In genomic region chr15:8595226-8595625, GRCm38 (mm10) we compare ENCODE assay signal across 18 mouse cellular contexts.
DNase-seq lines count a peak whose midpoint lies in the region; TF ChIP-seq lines count a peak whose summit lies in the region.
"Had no signal": no experiment of that assay in that cellular context is flagged by ENCODE, and none has a peak within 500 bp of the region (broad histone marks: within the 10 kb centered on the region; RNA-seq: fewer than 3 reads in every experiment).

No protein-coding gene starts in this region.

- H3K36me3 ChIP-seq in testis, adult 2 months (ENCODE audit: control insufficient read depth, insufficient read depth, low read length), result no peaks in the 10 kb centered on the region
- no peaks in the 10 kb centered on the region for H3K36me3 ChIP-seq in hindbrain, embryonic 10.5 days
- H3K36me3 ChIP-seq: forebrain, embryonic 12.5 days; heart, embryonic 13.5 days; limb, embryonic 12.5 days had no signal

- H3K9me3 ChIP-seq in hindbrain, embryonic 10.5 days, result no peaks in the 10 kb centered on the region
- H3K9me3 ChIP-seq: forebrain, embryonic 12.5 days; heart, embryonic 13.5 days; limb, embryonic 12.5 days had no signal

- TF ChIP-seq POLR2A in testis, adult 2 months (IDR thresholded peaks at IDR 0.05; ENCODE audit: control insufficient read depth, low read depth, low read length), result no peak

- peak; percentile 15 for TF ChIP-seq CTCF in left cerebral cortex, adult 2 months (IDR thresholded peaks at IDR 0.05)
- TF ChIP-seq CTCF in testis, adult 2 months (IDR thresholded peaks at IDR 0.05; ENCODE audit: control insufficient read depth, insufficient read depth, insufficient replicate concordance, low read depth, low read length), result peak; percentile 11; the same call in 1 of the 2 replicates

- no peak overlapping the region for H3K4me3 ChIP-seq in left cerebral cortex, adult 2 months
- no peak overlapping the region; the same call in 1 of the 2 replicates for H3K4me3 ChIP-seq in testis, adult 2 months (ENCODE audit: control insufficient read depth, low read depth, low read length)
- H3K4me3 ChIP-seq in hindbrain, embryonic 10.5 days, result no peak overlapping the region
- H3K4me3 ChIP-seq: forebrain, embryonic 12.5 days; heart, embryonic 13.5 days; limb, embryonic 12.5 days had no signal

- intact Hi-C loops in left cerebral cortex, adult 2 months (cut with DNase I), result no loop called here
- intact Hi-C loops in left cerebral cortex, postnatal 10 days (cut with DNase I), result no loop called here

- DNase-seq in left cerebral cortex, adult 2 months (ENCODE audit: extremely low spot score in 1 of 2, low spot score in 2 of 2), result peak in 1 of 2 experiments; percentile 22
- no peak for DNase-seq in left cerebral cortex, postnatal 10 days (ENCODE audit: extremely low spot score in 1 of 2, low spot score in 2 of 2)
- no peak for DNase-seq in testis, postnatal 14 days (ENCODE audit: low spot score)
- DNase-seq in MEL-GATA-1-ER (ENCODE audit: extremely low read depth, low read depth), result peak; percentile 72
- DNase-seq in telencephalon, adult 2 months (ENCODE audit: low read depth, low spot score), result peak; percentile 19
- DNase-seq in urinary bladder, postnatal 4 days (ENCODE audit: low spot score in 2 of 2), result no peak
- DNase-seq in hindbrain, embryonic 10.5 days (ENCODE audit: low spot score), result no peak
- DNase-seq: cerebellum, adult 11 months; cerebellum, postnatal 14 days; heart, postnatal 36 days; kidney, adult 9 months; kidney, postnatal 36 days; lung, postnatal 14 days; thymus, adult 18-20 months had no signal

- no peak overlapping the region for H3K27ac ChIP-seq in left cerebral cortex, adult 2 months
- H3K27ac ChIP-seq in testis, adult 2 months (ENCODE audit: control insufficient read depth, insufficient read depth, low read depth, low read length), result no peak overlapping the region
- H3K27ac ChIP-seq in hindbrain, embryonic 10.5 days, result no peak overlapping the region
- H3K27ac ChIP-seq: forebrain, embryonic 12.5 days; heart, embryonic 13.5 days; limb, embryonic 12.5 days had no signal

- WGBS in hindbrain, embryonic 10.5 days, result 83% methylated on average over 12 of the region's 12 CpGs

- H3K27me3 ChIP-seq in testis, adult 2 months (ENCODE audit: control insufficient read depth, insufficient read depth, low read length), result no peaks in the 10 kb centered on the region
- H3K27me3 ChIP-seq in hindbrain, embryonic 10.5 days (ENCODE audit: insufficient read depth, poor library complexity, severe bottlenecking), result no peaks in the 10 kb centered on the region
- H3K27me3 ChIP-seq: forebrain, embryonic 12.5 days; heart, embryonic 13.5 days; limb, embryonic 12.5 days had no signal

- H3K4me1 ChIP-seq in testis, adult 2 months (ENCODE audit: control insufficient read depth, insufficient read depth, low read length), result peaks cover 7% of the 10 kb centered on the region
- H3K4me1 ChIP-seq in hindbrain, embryonic 10.5 days (replicated peaks), result no peaks in the 10 kb centered on the region
- H3K4me1 ChIP-seq: forebrain, embryonic 12.5 days; heart, embryonic 13.5 days; limb, embryonic 12.5 days had no signal

Comparison
In these comparisons a context has a peak if more than half of its experiments do, and no peak if none do; other contexts are left out.
1. DNase-seq: peak in MEL-GATA-1-ER (single experiment) and telencephalon, adult 2 months (single experiment); none in left cerebral cortex, postnatal 10 days (0 of 2), testis, postnatal 14 days (single experiment), urinary bladder, postnatal 4 days (0 of 2) and hindbrain, embryonic 10.5 days (single experiment).